Mouse (Mus musculus) kidney, postnatal 25 days (tissue): ENCODE data around the gene Cdc42se1.

Experiments
- DNase-seq, 2 experiments: peaks; one replicate each; pipeline ENCODE4 v3.0.0; 2021; ENCODE audit warnings: mixed read lengths in 2 of 2

Gene Cdc42se1

DNA sequence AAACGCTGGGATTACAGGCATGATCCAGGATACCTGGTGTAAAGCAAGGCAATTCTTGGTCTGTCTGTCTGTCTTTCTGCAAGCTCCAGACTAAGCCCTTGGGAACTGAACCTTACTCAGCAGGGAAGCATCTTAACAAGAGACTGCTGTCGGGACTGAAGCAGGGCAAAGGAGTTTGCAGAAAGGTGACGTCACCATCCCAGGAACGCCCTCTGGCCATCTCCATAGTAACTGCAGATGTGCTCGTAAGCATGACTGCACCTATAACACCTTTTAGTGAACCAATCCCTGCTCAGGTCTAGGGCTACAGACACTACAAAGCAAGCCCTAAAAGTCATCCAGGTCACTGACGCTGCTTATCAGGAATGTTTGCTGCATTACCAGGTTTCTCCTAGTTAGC lies 4.2 kb upstream of the Cdc42se1 start:
- peak; percentile 66 to 79 for DNase-seq

DNA sequence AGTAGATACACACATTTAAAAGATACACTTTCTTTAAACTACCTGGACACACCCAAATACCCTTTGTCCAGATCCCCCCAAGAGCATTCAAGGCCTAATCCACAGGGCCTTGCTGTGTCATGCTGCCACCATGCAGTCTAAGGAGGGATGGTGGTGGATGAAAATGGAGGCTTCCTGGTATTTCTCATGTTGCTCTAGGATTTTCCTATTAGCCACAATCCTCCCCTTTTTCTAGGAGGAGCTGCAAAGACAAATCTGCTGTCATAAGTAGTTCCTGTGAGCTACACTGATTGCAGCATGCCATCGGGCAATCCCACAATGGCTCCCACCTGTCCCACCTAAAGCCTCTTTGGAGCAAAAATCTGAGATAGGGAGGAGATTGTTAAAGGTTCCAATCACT lies 1.3 kb upstream of the Cdc42se1 start:
- DNase-seq: no peak

DNA sequence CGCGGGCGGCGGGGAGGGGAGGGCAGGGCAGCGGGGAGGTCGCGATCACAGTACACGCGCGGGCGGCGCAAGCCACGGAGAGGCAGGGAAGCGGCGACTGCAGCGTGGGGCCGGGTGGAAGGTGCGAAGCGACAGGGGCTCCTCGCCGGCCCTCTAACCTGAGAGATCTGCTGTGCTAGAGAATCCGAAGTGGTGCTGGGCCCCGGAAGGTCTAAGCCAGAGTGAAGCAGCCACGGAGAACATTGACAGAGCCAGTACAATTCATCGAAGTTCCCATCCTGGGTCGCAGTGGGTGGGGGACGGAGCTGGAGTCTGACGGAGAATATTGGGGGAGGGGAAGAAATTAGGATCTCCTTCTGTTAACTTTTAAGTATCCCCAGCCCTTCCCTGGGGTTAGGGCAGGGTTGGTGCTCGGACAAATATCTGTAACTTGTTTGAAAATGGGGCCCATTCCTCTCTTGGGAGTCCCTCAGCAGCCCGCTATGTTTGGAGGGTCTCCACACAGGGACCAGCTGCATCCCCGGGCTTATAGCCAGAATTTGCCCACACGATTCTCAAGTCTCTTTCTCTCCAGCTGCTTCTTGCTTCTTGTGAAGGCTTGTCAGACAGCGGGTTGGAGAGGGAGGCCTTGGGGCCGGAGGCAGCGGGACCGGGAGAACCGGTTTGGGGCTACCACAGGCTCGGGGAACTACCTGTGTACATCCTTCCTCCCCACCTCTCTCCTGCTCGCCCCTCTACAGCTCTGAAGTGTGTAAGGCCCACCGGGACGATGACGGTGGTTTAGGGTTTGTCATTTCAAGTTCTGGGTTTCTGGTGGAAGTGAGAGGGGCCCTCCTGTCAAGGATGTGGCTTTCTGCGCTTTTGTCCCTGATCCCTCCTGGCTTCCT lies 605 bp downstream of the Cdc42se1 start:
- DNase-seq: peak; percentile 52 to 80

DNA sequence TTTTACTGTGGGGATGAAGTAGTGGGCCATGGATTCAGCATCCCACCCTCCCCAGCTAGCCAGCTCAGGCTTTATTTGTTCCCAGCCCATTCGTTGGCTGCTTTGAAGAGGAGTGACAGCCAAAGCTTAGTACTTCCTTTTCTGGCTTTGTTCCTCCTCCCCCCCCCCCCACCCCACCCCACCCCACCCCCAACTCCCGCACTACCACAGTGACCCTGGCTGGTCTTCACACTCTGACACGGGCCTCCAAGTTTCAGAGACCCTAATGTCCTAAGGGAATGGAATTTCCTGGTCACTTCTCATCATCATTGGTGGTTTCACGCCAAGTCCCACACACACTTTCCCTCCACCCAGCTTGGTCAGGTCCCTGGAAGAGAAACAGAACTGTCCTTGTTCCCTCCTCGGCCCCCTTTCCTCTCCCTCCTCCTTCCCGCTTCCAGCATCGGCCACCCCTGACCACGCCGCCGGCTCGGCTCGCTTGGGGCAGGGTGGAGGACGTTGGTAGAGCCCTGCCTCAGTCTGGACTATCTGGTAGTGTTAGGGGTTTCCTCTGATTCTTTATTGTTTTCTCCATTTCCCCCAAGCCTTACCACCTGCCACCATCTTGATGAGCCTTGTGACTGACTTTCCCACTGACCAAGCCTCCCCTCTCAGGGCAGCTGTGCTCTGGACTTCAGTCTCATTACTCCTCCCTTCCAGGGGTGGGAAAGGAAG lies 1.4 kb downstream of the Cdc42se1 start:
- peak; percentile 61 to 78 for DNase-seq

DNA sequence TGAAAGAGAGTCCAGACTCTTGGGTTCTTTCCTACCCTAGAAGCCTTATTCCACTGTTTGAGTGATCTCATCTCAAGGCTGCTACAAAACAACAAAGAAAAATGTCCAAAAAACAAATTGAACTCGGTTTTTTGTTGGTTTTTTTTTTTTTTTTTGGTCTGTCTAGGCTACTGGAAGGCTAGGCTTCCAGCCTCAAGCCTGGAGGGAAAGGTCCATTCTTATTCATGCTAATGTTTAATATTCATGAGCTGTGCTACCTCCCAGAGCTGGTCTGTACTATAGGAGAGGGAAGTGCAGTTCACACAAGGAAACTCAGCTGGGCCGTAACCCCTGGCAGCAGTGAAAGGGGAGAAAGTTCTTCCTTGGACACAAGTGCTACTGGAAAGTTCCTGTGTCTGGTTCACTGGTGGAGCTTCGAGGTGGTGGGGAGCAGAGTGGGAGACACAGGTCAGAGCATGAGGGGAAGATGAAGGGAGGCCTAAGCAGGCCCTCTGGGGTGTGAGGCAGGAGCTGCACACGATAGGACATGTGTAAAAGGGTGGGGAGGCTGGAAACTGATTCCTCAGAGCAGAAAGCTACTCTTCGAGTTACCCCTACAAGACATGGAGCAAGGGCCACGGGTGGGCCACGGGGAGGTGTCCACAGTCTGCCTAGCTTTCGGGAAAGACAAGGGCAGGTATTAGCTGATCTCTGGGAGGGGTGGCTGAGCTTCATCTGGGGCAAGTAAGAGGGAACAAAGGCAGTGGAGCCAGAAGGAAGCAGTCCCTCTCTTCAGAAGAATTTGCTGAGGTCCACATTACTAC lies 2.2 kb downstream of the Cdc42se1 start:
- DNase-seq: peak; percentile 44 to 76

DNA sequence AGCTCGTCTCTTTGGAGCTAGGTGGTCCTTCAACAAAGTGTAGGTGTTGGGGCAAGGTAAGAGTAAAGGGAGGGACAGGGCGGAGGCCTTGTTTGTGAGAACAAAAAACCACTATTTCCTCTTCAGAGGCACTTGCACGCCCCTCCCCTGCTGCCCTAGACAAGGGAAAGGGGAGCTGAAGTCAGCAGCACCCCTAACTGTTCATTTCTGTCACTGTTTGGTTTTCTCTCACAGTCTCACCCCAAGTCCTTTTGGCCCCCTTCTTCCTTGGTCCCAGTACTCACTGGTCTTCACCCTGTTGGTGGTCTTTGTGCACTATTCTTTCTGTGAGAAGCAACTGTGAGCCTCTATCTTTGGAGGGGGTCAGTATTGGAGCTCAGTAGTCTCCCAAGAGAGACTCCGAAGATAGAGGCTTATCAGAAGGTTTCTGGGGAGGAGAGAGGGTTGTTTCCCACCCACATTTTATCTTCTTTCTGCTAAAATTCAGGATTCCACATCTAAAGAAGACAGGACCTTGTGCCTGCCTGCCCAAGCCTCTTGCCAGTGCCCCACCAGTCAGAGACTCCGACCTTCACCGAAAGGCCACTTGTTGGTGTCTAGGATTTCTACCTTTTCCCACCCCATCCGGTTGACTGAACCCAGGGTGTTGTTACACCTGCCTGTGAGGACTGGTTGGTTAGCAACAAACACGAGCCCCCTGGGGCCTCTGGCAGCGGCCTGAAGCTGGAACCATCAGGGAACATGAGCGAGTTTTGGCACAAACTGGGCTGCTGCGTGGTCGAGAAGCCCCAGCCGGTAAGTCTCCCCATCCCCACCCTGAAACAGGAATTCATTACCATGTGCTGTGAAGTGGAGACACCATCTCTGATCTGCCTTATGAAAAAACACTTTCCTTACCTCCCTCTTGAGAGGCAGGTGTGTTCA lies 3.0 kb downstream of the Cdc42se1 start, which contains the start of gene Mllt11:
Gene Mllt11, minus strand, starts transcription at position 874 of the 924 bp plus-strand sequence.
- DNase-seq: peak; percentile 29 to 68

DNA sequence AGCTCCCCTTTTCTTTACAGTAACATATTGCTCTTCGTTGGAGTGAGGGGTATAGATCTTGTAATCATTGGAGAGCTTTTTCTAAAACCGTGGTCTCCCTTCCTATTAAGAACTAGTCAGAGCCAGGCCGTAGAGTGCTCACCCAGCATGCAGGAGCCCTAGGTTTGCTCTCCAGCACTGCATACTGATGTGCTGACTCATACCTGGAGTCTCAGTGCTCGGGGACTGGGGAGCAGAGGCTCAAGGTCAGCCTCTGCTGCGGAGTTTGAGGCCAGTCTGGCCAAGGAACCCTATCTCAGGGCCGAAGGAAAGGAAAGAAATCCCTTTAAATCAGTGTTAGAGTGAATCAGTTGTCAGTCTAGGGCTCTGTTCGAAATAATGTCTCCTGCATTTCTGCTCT lies 4.2 kb downstream of the Cdc42se1 start:
- peak; percentile 60 to 84 for DNase-seq

DNA sequence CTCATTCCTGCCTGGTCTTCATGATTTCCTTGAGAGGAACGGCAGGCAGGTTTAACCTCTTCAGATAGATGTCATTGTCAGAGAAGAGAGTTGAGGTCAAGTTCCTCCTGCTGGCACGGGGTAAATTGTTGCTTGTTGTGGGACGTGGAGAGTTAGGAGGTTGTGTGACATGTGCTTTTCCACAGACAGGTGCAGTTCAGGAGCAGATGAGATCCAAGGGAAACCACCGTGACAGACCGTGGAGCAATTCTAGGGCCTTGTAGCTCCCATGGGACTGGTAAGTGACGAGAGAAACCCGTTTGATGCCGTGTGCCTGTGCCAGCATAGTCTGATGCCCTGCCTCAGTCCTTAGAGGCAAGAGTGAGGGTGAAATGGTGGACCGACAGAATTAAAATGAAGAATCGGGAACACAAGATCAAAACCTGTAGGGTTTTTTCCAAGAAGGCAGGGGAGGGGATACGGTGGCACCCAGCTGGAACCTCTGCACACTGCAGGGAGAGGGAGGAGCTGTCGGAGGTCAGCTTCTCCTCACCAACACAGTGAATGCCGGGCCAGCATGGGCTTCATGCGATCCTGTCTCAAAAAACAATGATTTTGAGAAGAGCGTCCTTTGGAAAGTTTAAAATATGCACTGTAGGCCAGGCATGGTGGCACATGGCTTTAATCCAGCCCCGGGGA lies 4.9 kb downstream of the Cdc42se1 start:
- peak; percentile 40 to 69 for DNase-seq

DNA sequence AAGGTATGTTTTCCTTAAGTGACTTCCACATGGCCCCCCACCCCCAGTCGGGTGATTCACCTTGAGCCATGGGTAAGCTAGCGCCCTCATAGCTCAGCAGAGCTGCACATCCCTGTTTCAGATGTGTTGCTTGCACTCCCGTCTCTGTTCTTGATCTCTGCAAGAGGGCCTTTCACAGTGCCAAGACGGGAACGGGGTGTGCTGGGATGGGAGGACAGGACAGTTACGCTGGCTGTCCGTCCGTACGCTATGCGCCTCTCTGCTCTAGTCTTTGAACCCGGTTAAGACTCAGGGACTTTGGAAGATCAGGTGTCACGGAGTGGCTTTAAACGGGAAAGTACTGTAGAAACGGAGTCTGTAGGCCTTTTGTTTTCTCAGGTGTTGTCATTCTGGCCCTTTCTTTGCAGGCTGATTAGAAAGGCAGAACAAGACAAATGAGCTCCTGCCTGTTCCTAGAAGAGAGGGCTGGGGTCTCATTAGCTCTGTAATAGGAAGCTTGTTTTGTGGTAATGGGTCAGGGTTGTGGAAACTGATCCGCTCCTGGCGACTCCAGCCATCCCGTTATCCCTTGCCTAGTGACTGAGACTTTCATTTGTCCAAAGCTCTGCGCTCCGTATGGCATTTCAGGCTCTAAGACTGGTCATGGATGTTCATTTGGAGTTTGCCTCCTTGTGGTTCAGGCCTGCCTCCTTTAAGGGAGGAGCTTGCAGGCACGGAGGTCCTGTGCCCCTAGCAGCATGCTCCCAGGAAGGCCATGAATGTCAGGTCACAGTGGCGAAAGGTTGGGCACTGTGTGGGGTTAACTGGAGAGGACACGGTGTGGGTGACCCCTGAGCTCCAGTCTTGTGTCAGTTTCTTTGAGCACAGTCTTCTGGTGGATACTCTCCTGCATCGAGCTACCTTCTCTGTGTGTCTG lies 7.1 kb downstream of the Cdc42se1 start:
- peak in 1 of 2 experiments; percentile 58 for DNase-seq

DNA sequence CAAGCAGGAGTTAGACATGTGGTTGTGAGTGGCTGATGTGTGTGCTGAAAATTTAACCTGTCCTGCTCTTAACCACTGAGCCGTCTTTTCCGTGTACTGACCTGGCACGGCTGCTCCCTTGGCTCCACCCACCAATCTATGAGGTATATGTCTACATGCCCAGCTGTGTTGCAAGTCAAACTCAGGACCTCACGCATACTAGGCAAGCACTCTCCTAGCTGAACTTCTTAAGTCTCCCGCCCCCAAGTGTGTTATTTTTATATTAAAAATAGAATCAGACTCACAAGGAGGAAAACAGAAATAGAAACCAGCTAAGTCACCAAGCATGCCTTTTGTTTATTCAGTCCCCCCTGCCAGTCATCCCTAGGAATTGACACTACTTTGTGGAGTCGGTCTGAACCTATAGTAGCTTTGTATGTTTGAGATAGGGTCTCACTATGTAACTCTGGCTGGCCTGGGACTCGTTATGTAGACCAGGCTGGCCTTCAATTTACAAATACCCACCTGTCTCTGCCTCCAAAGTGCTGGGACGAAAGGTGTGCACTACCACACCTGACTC lies 9.1 kb downstream of the Cdc42se1 start:
- DNase-seq: no peak

DNA sequence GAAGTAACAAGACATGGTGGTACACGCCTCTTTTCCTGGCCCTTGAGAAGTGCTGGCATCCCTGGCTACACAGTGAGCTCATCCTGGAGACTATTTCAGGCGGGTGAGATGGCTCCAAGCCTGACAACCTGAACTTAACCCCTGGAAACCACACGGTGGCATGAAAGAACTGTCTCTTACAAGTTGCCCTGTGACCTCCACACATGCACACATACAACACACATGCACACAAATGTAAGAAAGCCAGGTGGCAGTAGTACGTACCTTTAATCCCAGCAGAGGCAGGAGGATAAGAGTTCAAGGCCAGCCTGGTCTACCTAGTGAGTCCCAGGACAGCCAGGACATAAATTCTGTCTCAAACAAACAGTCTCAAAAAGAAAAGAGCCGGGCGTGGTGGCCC lies 10.5 kb downstream of the Cdc42se1 start:
- DNase-seq: no peak

DNA sequence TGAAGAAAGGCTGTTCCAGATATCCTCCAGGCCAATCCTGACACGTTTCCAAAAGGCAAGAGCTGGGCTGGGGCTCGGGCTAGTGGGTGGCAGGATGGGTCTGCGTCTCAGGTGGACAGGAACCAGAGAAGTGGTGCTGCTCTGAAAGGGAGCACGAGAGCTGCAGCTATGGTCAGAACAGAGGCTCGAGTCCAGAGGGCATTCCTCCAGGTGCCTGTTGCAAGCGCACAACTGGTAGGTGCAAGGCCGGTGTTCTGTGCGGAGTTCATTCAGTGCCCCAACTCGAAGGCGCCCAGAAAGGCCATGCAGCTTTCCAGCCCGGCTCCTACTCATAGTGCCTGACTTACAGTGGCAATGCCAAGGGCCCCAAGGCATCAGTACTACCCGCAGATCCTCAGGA lies 11.4 kb downstream of the Cdc42se1 start:
- peak; percentile 29 to 41 for DNase-seq

DNA sequence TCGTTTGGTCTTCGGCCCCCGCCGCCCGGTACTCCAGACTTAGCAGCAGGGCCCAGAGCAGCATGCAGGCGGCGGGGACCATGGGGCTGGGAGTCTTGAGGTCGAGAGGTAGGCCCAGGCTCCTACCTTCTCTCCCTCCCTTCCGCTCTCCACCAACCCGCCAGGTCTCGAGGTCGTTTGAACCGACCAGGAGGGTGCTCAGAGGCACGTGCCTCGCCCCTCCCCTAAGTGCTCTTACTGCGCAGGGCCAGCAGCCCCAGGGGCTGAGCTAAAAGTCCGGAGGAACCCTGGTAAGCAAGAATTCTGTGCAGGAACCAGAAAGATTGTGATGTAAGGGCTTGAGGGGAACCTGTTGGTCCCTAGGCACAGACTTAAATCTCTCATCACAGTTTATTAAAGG lies 12.4 kb downstream of the Cdc42se1 start:
- peak in 1 of 2 experiments; percentile 57 for DNase-seq

DNA sequence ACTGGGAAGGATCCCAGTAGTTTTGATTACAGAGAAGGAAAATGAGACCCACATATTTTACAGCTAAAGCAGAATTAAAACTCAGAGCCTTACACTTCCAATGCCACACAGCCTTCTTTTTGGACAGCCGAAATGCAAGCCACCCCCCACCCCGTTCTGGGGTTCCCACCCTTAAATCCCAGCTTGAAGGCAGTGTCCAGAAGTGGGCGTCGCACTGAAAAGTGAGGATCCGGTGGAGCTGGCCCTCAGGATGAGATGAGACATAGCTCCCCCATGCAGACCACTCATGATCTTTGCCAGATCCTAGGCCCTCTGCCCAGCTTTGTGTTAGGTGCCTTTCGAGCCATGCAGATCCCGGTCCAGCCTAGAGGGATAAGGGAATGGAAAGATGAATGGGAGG lies 13.0 kb downstream of the Cdc42se1 start, which contains the start of gene Gm128:
Gene Gm128, minus strand, starts transcription at position 101 of the 400 bp plus-strand sequence.
- no peak for DNase-seq

DNA sequence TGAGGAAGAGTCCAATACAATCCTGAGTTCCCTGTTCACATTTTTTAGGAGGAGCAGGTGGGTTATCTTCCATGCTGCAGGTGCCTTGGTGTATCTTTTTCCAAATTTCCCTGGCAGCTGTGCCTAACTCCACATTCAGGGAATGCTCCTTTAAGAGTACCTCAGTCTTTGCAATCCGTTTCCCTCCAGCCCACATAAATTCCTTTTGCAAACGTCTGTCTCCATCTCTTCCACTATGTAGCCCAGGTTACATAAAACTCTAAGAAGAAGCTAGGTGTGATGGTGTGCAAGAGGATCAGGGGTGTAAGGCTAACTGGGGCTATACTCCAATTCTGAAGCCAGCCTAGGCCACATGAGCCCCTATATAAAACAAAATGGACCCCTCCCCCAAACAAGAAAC lies 14.6 kb downstream of the Cdc42se1 start:
- DNase-seq: no peak

DNA sequence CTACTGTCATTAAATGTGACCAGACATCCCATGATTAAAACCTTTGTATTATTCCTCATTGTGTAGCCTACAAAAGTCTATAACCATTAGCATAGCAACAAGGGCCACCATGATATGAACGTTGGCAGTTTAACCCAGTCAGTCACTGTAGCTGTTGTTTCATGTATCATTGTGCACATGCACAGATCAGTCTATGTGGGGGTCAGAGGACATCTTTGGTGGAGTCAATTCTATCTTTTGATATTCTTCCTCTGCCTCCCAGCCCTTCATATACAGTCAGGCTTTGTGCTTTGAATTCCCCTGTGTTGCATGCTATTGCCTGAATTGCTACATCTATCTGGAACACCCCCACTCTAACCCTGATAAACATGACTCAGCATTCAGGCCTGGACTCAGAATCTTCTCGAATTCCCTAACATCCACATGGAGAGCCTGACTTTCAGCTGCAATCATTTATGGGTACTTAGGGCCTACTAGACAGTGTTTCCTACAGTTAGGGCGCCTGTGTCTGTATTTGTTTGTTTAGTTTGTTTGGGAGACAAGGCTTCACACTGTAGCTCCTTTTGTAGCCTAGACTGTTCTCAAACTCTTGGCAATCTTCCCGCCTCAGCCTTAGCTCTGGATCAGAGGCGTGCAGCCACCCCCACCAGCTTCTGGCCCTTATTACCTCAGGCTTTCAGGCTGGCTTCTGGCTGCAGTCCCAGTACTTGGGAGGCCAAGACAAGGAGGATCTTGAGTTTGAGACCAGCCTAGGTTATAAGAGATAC lies 18.1 kb downstream of the Cdc42se1 start:
- peak; percentile 58 to 71 for DNase-seq

DNA sequence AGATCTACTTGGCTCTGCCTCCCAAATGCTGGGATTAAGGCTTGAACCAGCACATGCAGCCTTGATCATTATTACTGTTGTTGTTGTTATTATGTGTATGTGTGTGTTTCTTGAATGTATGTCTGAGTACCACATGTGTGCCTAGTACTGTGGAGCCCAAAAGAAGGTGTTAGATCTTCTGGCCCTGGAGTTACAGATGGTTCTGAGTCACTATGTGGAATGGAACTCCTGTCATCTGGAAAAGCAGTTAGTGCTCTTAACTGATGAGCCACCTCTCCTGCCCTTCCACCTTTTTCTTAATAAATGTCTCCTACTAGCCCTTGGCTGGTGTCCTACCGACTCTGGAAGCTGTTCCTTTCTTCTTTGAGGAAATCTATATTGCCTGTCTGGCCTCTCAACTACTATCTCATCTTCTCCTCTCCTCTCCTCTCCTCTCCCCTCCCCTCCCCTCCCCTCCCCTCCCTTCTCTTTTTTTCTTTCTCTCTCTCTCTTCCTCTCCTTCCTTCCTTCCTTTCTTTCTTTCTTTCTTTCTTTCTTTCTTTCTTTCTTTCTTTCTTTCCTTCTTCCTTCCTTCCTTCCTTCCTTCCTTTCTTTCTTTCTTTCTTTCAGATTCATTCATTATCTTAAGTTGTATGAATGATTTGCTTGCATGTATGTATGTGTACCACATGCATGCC lies 19.3 kb downstream of the Cdc42se1 start:
- DNase-seq: no peak

DNA sequence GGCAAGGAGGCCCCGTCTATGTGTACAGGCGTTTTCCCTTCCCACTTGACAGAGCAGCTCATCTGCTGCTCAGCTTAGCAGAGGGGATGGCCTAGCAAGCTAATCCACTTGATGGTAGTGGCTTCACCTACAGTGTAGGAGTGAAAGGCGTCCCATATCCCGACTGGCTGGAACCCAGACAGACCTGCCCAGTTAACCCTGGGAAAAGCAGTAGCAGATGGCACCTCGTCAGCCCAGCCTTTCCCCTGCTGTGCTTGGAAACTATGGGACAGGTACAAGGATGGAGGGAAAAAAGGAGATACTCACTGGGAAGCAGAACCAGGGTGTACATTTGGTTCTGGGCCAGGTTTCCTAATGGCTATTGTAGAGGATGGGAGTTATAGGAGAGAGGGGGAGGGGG lies 21.8 kb downstream of the Cdc42se1 start:
- DNase-seq: no peak
